Mouse (Mus musculus) layer of hippocampus, adult 11-12 months (tissue): ENCODE data around the gene Golga4.

Source experiments
- DNase-seq: peaks from one replicate; pipeline ENCODE4 v3.0.0; 2022; ENCODE audit warnings: low spot score

Golga4 gene

GRCm38 (mm10) chr9:118624146-118624545 is 118.1 kb downstream of the Golga4 start:
- DNase-seq, result no peak

DNA sequence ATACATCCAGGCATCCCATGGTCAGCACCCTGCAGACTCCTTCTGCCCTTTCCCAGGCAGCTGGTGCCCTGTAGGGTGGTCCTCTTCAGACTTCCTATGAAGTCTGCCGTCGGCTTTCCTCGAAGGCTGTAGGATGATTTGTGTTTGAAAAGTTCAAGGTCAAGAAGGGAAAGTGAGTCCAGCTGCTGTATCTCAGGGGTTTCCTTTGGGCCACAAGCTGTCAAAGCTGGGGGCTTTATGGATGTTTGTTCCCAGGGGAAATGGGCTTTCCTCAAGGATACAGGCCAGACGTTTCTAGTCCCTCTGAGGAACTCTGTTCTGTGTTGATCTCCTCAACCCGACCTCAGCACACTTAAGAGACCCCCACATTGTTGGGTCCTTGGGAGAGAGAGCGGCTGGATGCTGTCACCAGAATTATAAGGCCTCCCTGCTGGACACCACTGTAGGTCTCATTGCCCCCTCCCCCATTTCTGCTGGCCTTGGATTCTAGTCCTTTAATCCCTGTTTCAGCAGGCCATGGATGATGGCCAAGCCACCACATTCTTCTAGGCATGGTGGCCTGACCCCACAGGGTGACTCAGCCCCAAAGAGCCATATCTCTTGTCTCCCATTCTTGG is 123.8 kb downstream of the Golga4 start:
- no peak for DNase-seq
